Mouse (Mus musculus) kidney, adult 2 months (tissue): ENCODE measurements around the gene Gpx4.
A peak's percentile ranks its signal among the peaks of the same experiment; 100 is the strongest.

Experiments used
- CTCF ChIP-seq: fragments of 200-500 bp; conservative IDR thresholded peaks from 2 replicates; pipeline ENCODE4 v1.5.1; 2011; ENCODE audit warnings: low read depth, mild to moderate bottlenecking, control low read depth, low read length, moderate library complexity, mixed read lengths; ENCODE audit not compliant: insufficient read depth, insufficient read length
- POLR2A ChIP-seq: fragments of 200-500 bp; IDR thresholded peaks from one replicate; pipeline ENCODE4 v1.6.1; 2011; ENCODE audit warnings: low read depth, low read length, control low read depth

- no peak for TF ChIP-seq CTCF
- TF ChIP-seq POLR2A = peak; percentile 16
Measured at GRCm38 (mm10) chr10:80056976-80057682, 10.2 kb downstream of the Gpx4 start.
